Mouse (Mus musculus): Measurements from ENCODE around the gene Aaed1. TPM values are rescaled to one million over a fixed set of nuclear protein-coding genes. Genes with fewer than 3 reads are reported as not detected.

Gene Aaed1
- polyA plus RNA-seq, 1 experiment from 2014 or later: 11.5 TPM

GRCm38 (mm10) chr13:64286321-64286720 is 26.2 kb downstream of the Aaed1 start:
- H3K4me3 ChIP-seq (ENCODE audit: low read depth, low read length): no peak overlapping the region
- no peak overlapping the region for H3K27ac ChIP-seq (ENCODE audit: low read length)
- H3K36me3 ChIP-seq (ENCODE audit: control insufficient read depth, insufficient read depth, low read length): no peaks in the 10 kb centered on the region
- H3K4me2 ChIP-seq (ENCODE audit: low read length): no peak overlapping the region
- WGBS: 76% methylated on average over 4 of the region's 4 CpGs
- no peak for ATAC-seq
- no peaks in the 10 kb centered on the region for H3K4me1 ChIP-seq (ENCODE audit: control insufficient read depth, insufficient read depth, low read length)
- H3K9me3 ChIP-seq (replicated peaks; ENCODE audit: control insufficient read depth, low read length, poor library complexity, severe bottlenecking): no peaks in the 10 kb centered on the region; the same call in 1 of the 2 replicates
- H3K9ac ChIP-seq (ENCODE audit: low read depth, low read length): no peak overlapping the region
- H3K27me3 ChIP-seq (ENCODE audit: control insufficient read depth, insufficient read depth, low read depth, low read length): no peaks in the 10 kb centered on the region

GRCm38 (mm10) chr13:64284676-64285075 is 27.8 kb downstream of the Aaed1 start:
- H3K27ac ChIP-seq (ENCODE audit: low read length): no peak overlapping the region
- no peaks in the 10 kb centered on the region; the same call in 1 of the 2 replicates for H3K9me3 ChIP-seq (replicated peaks; ENCODE audit: control insufficient read depth, low read length, poor library complexity, severe bottlenecking)
- no peak overlapping the region for H3K4me3 ChIP-seq (ENCODE audit: low read depth, low read length)
- H3K27me3 ChIP-seq (ENCODE audit: control insufficient read depth, insufficient read depth, low read depth, low read length): no peaks in the 10 kb centered on the region
- WGBS: 99% methylated on average over 2 of the region's 2 CpGs
- no peak for ATAC-seq
- no peak overlapping the region for H3K9ac ChIP-seq (ENCODE audit: low read depth, low read length)
- H3K36me3 ChIP-seq (ENCODE audit: control insufficient read depth, insufficient read depth, low read length): no peaks in the 10 kb centered on the region
- H3K4me2 ChIP-seq (ENCODE audit: low read length): no peak overlapping the region
- no peaks in the 10 kb centered on the region for H3K4me1 ChIP-seq (ENCODE audit: control insufficient read depth, insufficient read depth, low read length)

- WGBS: 91% methylated on average over 5 of the region's 5 CpGs
- no peak overlapping the region for H3K9ac ChIP-seq (ENCODE audit: low read depth, low read length)
- H3K36me3 ChIP-seq (ENCODE audit: control insufficient read depth, insufficient read depth, low read length): no peaks in the 10 kb centered on the region
- no peaks in the 10 kb centered on the region for H3K4me1 ChIP-seq (ENCODE audit: control insufficient read depth, insufficient read depth, low read length)
- H3K9me3 ChIP-seq (replicated peaks; ENCODE audit: control insufficient read depth, low read length, poor library complexity, severe bottlenecking): no peaks in the 10 kb centered on the region; the same call in 1 of the 2 replicates
- H3K4me2 ChIP-seq (ENCODE audit: low read length): no peak overlapping the region
- no peak overlapping the region for H3K4me3 ChIP-seq (ENCODE audit: low read depth, low read length)
- ATAC-seq: no peak
- no peaks in the 10 kb centered on the region for H3K27me3 ChIP-seq (ENCODE audit: control insufficient read depth, insufficient read depth, low read depth, low read length)
- H3K27ac ChIP-seq (ENCODE audit: low read length): no peak overlapping the region
These were observed 31.6 kb downstream of the Aaed1 start for GRCm38 (mm10) chr13:64280940-64281339.

- Histone ChIP-seq H3K4me1 (ENCODE audit: control insufficient read depth, insufficient read depth, low read length) (peaks cover 8% of the 10 kb centered on the region), H3K4me2 (ENCODE audit: low read length) (peak overlapping the region; percentile 100), H3K27ac (ENCODE audit: low read length) (no peak overlapping the region), H3K9ac (ENCODE audit: low read depth, low read length) (no peak overlapping the region), H3K4me3 (ENCODE audit: low read depth, low read length) (peak overlapping the region; percentile 90), H3K9me3 (replicated peaks; ENCODE audit: control insufficient read depth, low read length, poor library complexity, severe bottlenecking) (no peaks in the 10 kb centered on the region), H3K27me3 (ENCODE audit: control insufficient read depth, insufficient read depth, low read depth, low read length) (peaks cover 13% of the 10 kb centered on the region), H3K36me3 (ENCODE audit: control insufficient read depth, insufficient read depth, low read length) (no peaks in the 10 kb centered on the region)
- no peak for ATAC-seq
- WGBS: 14% methylated on average over 9 of the region's 9 CpGs
These were observed 36.8 kb downstream of the Aaed1 start for GRCm38 (mm10) chr13:64275754-64276127.

GRCm38 (mm10) chr13:64274879-64275753 is 37.4 kb downstream of the Aaed1 start, which contains the start of gene Cdc14b:
TSS of gene Cdc14b (minus strand) at chr13:64275290.
- Histone ChIP-seq H3K9me3 (replicated peaks; ENCODE audit: control insufficient read depth, low read length, poor library complexity, severe bottlenecking) (no peaks in the 10 kb centered on the region), H3K4me2 (ENCODE audit: low read length) (peak within 1 kb of the TSS; percentile 100), H3K27ac (ENCODE audit: low read length) (no peak within 1 kb of the TSS), H3K36me3 (ENCODE audit: control insufficient read depth, insufficient read depth, low read length) (no peaks in the 10 kb centered on the region), H3K4me3 (ENCODE audit: low read depth, low read length) (peak within 1 kb of the TSS; percentile 90), H3K27me3 (ENCODE audit: control insufficient read depth, insufficient read depth, low read depth, low read length) (peaks cover 13% of the 10 kb centered on the region), H3K4me1 (ENCODE audit: control insufficient read depth, insufficient read depth, low read length) (peaks cover 8% of the 10 kb centered on the region), H3K9ac (ENCODE audit: low read depth, low read length) (peak within 1 kb of the TSS; percentile 72)
- WGBS: under 1% methylated on average over 56 of the region's 57 CpGs
- peak; percentile 97 for ATAC-seq

- peak overlapping the region; percentile 72 for H3K9ac ChIP-seq (ENCODE audit: low read depth, low read length)
- H3K27ac ChIP-seq (ENCODE audit: low read length): no peak overlapping the region
- peak overlapping the region; percentile 100 for H3K4me2 ChIP-seq (ENCODE audit: low read length)
- under 1% methylated on average over 91 of the region's 95 CpGs for WGBS
- H3K4me3 ChIP-seq (ENCODE audit: low read depth, low read length): peak overlapping the region; percentile 90
- peaks cover 8% of the 10 kb centered on the region for H3K4me1 ChIP-seq (ENCODE audit: control insufficient read depth, insufficient read depth, low read length)
- peaks cover 13% of the 10 kb centered on the region for H3K27me3 ChIP-seq (ENCODE audit: control insufficient read depth, insufficient read depth, low read depth, low read length)
- no peaks in the 10 kb centered on the region for H3K36me3 ChIP-seq (ENCODE audit: control insufficient read depth, insufficient read depth, low read length)
- no peaks in the 10 kb centered on the region for H3K9me3 ChIP-seq (replicated peaks; ENCODE audit: control insufficient read depth, low read length, poor library complexity, severe bottlenecking)
- ATAC-seq: peak; percentile 87
These were observed 38.3 kb downstream of the Aaed1 start for GRCm38 (mm10) chr13:64273891-64274844.

- Histone ChIP-seq H3K4me1 (ENCODE audit: control insufficient read depth, insufficient read depth, low read length) (peaks cover 8% of the 10 kb centered on the region), H3K27ac (ENCODE audit: low read length) (no peak overlapping the region), H3K4me2 (ENCODE audit: low read length) (peak overlapping the region; percentile 100), H3K4me3 (ENCODE audit: low read depth, low read length) (no peak overlapping the region), H3K9ac (ENCODE audit: low read depth, low read length) (no peak overlapping the region), H3K9me3 (replicated peaks; ENCODE audit: control insufficient read depth, low read length, poor library complexity, severe bottlenecking) (no peaks in the 10 kb centered on the region), H3K27me3 (ENCODE audit: control insufficient read depth, insufficient read depth, low read depth, low read length) (peaks cover 13% of the 10 kb centered on the region), H3K36me3 (ENCODE audit: control insufficient read depth, insufficient read depth, low read length) (no peaks in the 10 kb centered on the region)
- WGBS: 53% methylated on average over 8 of the region's 8 CpGs
- ATAC-seq: no peak
These were observed 39.2 kb downstream of the Aaed1 start for GRCm38 (mm10) chr13:64273352-64273751.

DNA sequence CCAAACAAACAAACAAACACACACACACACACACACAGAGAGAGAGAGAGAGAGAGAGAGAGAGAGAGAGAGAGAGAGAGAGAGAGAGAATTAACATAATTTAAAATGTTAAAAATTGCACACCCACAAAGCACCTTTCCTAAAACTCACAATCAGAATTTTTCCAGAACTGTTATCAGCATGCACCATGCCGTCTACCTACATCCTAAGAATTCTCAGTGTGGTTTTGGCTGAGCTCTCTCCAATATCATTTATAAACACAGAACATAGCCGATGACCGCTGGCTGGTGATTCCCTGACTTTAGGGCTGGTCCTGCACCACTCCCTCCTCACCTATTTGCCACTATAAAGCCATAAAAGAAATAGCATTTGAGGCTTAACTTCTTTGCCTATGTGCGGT is 44.1 kb downstream of the Aaed1 start:
- no peak overlapping the region for H3K9ac ChIP-seq (ENCODE audit: low read depth, low read length)
- H3K36me3 ChIP-seq (ENCODE audit: control insufficient read depth, insufficient read depth, low read length): no peaks in the 10 kb centered on the region
- 85% methylated on average over 4 of the region's 4 CpGs for WGBS
- H3K27me3 ChIP-seq (ENCODE audit: control insufficient read depth, insufficient read depth, low read depth, low read length): 0 out of 2 replicates have a peak, but pooled peaks cover 2% of the 10 kb centered on the region
- no peak overlapping the region for H3K4me2 ChIP-seq (ENCODE audit: low read length)
- H3K27ac ChIP-seq (ENCODE audit: low read length): no peak overlapping the region
- no peak overlapping the region for H3K4me3 ChIP-seq (ENCODE audit: low read depth, low read length)
- H3K9me3 ChIP-seq (replicated peaks; ENCODE audit: control insufficient read depth, low read length, poor library complexity, severe bottlenecking): no peaks in the 10 kb centered on the region
- 0 out of 2 replicates have a peak, but pooled peaks cover 1% of the 10 kb centered on the region for H3K4me1 ChIP-seq (ENCODE audit: control insufficient read depth, insufficient read depth, low read length)
- no peak for ATAC-seq

Data from midbrain, embryonic 16.5 days (tissue).